Mouse (Mus musculus) kidney, adult 18-20 months (tissue): ENCODE results near the gene Dgki.

Source experiments
- DNase-seq: peaks from one replicate; pipeline ENCODE4 v3.0.0; 2021

Gene Dgki

GRCm38 (mm10) chr6:36998942-36999341 lies 301.0 kb downstream of the Dgki start:
- DNase-seq: no peak

DNA sequence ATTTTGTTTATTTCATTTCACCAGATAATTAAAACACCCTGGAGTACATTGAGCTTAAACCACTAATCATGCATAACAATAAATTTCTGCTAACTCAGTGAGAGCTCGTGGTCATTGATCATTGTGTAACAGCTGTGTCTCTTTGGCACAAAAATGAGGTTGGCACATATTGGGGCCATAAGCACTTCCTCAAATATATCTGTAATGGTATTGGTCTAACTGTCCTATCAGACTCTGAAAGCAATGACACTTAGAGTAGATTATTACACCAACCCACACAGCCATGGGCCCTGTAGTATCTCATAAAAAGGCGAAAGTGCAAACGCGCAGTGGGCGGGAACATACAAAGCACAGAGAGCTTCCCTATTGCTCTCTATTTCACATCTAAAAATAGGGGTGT lies 305.7 kb downstream of the Dgki start:
- no peak for DNase-seq

GRCm38 (mm10) chr6:36990186-36990585 lies 309.8 kb downstream of the Dgki start:
- no peak for DNase-seq

DNA sequence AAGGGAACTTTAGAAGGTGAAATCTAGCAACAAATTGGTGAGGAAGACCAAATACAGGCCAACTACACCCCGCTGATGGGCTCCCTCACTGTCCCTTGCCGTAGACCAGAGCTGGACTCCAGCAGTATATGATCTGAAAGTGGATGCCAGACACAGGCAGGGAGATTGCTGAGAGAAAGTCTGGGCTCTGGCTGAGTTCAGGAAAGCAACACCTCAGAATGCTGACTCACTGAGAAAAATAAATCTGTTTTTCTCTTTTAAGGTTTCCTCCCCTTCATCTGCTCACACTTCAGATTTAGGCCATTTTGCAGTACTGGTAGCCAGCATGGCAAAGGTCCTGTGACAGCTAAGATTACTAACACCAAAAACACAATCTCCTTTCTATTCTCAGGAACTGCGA lies 311.2 kb downstream of the Dgki start:
- DNase-seq: no peak

- no peak for DNase-seq
These were observed 318.3 kb downstream of the Dgki start for GRCm38 (mm10) chr6:36981646-36982045.

- DNase-seq: no peak
These were observed 319.5 kb downstream of the Dgki start for GRCm38 (mm10) chr6:36980475-36980874.

DNA sequence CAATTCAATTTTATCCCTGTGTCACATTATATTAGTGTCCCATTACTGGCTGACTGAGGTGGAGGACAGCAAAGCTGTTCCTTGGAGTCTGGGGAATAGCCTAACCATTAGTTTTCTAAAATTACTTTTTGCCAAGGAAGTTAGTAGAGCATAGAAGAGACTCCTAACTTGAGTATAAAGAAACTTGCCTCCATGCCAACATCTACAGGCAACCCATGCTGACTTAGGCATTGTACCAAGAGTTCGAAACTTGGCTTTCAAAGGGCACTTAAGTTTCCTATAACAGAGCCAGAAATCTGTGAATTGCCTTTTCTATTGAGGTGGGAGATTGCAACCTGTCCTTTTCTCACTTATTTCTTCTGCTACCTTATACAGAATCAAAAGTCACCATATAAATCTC lies 321.8 kb downstream of the Dgki start:
- no peak for DNase-seq

GRCm38 (mm10) chr6:36973096-36973495 lies 326.9 kb downstream of the Dgki start:
- DNase-seq: no peak

GRCm38 (mm10) chr6:36972494-36972893 lies 327.5 kb downstream of the Dgki start:
- DNase-seq: no peak

DNA sequence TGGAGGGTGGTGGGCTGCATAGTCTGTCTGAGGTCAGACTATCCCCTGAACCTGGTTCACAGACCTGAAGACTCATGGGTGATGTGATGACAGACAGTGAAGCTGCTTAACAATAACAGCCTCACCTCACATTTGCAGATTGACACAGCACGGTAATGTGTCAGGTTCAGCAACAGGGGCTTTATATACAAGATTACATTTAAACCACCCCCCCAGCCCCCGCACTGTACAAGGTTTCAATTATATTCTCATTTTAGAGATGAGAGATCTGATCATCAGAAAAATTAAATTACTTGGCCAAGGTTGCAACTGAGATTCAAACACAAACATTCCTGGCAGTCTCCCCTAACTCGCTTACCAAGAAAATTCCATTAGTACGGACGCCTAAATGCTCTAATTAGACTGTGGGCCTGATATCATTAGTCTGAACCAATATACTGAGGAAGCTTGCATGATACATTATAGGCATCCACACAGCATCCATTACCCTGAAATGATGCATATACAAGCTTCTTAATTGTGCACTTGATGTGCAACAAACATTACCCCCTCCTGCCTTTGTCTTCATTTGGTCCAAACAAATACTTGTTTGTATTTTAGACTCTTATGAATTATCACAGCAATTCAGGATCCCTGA lies 330.6 kb downstream of the Dgki start:
- DNase-seq: no peak

GRCm38 (mm10) chr6:36960658-36961057 lies 339.3 kb downstream of the Dgki start:
- DNase-seq: peak; percentile 4

- no peak for DNase-seq
These were observed 344.7 kb downstream of the Dgki start for GRCm38 (mm10) chr6:36955293-36955692.

DNA sequence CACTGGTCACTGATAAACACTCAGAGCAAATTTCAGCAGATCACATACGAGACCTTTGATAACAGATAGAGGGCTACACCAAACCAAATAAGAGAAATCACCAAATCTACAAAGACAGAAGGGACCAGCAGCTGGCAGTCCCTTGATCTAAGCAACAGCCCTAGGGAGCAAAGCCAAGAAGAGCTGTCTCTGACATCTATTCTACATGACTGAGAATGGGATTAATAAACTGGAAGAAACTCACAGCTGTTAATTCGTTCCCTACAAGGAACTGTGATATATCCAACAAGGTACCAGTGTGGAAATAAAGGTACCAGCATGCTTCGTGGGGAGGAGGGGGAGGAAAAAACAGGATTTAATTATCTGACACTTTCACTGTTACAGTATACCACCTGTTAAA lies 349.3 kb downstream of the Dgki start:
- DNase-seq: no peak

DNA sequence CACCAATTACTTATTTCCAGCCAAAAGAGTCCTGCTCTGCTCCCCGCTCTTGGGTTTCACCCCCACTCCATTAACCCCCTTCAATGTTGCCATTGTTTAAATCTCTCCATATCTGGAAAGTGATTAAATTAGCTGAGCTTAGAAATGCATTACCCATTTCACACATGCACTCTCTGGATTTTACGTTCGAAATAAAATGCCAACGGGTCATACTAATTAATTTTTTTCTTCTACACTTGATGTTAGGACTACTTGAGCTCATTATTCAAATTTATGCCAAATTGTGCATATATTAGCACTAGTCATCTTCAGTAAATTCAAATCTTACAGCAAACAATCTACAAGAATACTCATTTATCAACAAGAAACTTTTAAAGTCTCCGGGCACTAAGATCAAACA lies 352.1 kb downstream of the Dgki start:
- no peak for DNase-seq

GRCm38 (mm10) chr6:36937527-36937926 lies 362.5 kb downstream of the Dgki start:
- no peak for DNase-seq

DNA sequence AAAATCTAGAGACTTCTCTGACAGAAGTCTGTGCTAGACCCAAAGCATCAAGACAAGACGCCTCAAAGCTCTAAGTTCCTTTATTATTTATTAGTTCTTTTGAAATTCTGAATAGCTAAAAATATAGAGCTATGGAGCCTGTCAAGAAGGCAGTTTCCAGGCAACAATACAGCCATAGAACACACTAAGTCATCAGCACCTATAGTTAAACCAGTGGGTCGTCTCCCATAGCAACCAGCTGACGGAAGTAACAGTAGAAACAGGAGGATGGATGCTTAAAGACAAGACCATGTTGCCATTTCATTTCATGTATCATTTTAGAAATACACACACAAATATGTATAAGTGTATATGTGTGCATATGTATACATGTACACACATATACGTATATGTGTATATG lies 363.2 kb downstream of the Dgki start:
- DNase-seq: no peak

GRCm38 (mm10) chr6:36931473-36931872 lies 368.5 kb downstream of the Dgki start:
- DNase-seq: no peak

- no peak for DNase-seq
These were observed 370.2 kb downstream of the Dgki start for GRCm38 (mm10) chr6:36929781-36930180.

- no peak for DNase-seq
These were observed 373.5 kb downstream of the Dgki start for GRCm38 (mm10) chr6:36926455-36926854.

- DNase-seq: no peak
These were observed 378.0 kb downstream of the Dgki start for GRCm38 (mm10) chr6:36922006-36922405.

DNA sequence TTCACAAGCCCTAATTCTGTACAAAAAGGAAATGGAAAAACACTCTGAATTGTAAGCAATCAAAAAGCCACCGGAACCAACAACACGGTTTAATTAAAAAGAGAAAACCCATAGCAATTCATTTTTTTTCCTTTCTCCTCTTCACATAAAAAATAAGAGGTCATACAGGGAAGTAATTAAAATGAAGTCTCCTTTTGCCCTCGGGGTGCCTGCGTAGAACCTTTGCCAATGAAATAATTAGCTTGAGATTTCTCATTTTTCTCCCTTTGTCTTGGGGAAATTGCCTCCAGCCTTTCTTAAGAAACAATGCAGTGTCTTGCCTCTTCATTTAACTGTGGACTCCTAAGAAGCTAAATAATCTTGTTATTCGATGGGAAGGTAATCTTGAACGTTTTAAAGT lies 388.4 kb downstream of the Dgki start:
- no peak for DNase-seq

GRCm38 (mm10) chr6:36907191-36907590 lies 392.8 kb downstream of the Dgki start:
- DNase-seq: no peak

GRCm38 (mm10) chr6:36905965-36906364 lies 394.0 kb downstream of the Dgki start:
- no peak for DNase-seq

GRCm38 (mm10) chr6:36904911-36905310 lies 395.1 kb downstream of the Dgki start:
- no peak for DNase-seq

GRCm38 (mm10) chr6:36903821-36904220 lies 396.2 kb downstream of the Dgki start:
- DNase-seq: no peak
